Mouse (Mus musculus): Measurements from ENCODE around the gene E130311K13Rik.

- TF ChIP-seq CTCF (IDR thresholded peaks at IDR 0.05 in 2 of 3, conservative IDR thresholded peaks at IDR 0.05 in 1 of 3; ENCODE audit: control insufficient read depth in 1 of 3, insufficient read depth in 1 of 3, low read depth in 2 of 3, low read length in 3 of 3, poor library complexity in 1 of 3, severe bottlenecking in 1 of 3), result no peak
- no peak for TF ChIP-seq POLR2A (IDR thresholded peaks at IDR 0.05; ENCODE audit: control insufficient read depth in 1 of 2, insufficient read depth in 1 of 2, low read depth in 1 of 2, low read length in 2 of 2, poor library complexity in 1 of 2)
- no peak for TF ChIP-seq CHD1 (IDR thresholded peaks at IDR 0.05; ENCODE audit: low read depth, low read length)
- TF ChIP-seq EP300 (IDR thresholded peaks at IDR 0.05; ENCODE audit: low read depth in 1 of 2, low read length in 2 of 2), result no peak
- TF ChIP-seq NRF1 (IDR thresholded peaks at IDR 0.05; ENCODE audit: insufficient read depth, low read depth, low read length, poor library complexity, severe bottlenecking), result no peak
- no peak for TF ChIP-seq GATA1 (IDR thresholded peaks at IDR 0.05; ENCODE audit: low read depth, low read length)
- no peak for TF ChIP-seq ETS1 (IDR thresholded peaks at IDR 0.05; ENCODE audit: low read depth, low read length)
- no peak for TF ChIP-seq POLR2AphosphoS5 (IDR thresholded peaks at IDR 0.05; ENCODE audit: borderline replicate concordance, low read depth, low read length)
- TF ChIP-seq JUND (IDR thresholded peaks at IDR 0.05; ENCODE audit: low read depth, low read length), result no peak
- no peak for TF ChIP-seq ZNF384 (IDR thresholded peaks at IDR 0.05; ENCODE audit: low read depth, low read length)
Measured at GRCm38 (mm10) chr3:63900021-63900571, 29.2 kb downstream of the E130311K13Rik start.

All from MEL (cell line).